Mouse (Mus musculus) kidney, embryonic 15.5 days (tissue): ENCODE data around the gene Cep350. TPM values are rescaled to one million over a fixed set of nuclear protein-coding genes. Genes with fewer than 3 reads are reported as not detected.

Experiments used
- ATAC-seq: fragments of 200-750 bp; cut with Nextera tagmentation; replicated peaks from 2 replicates; pipeline ENCODE4 v1.8.0; 2017; ENCODE audit warnings: moderate TSS enrichment; ENCODE audit not compliant: low FRiP score
- H3K27ac ChIP-seq: fragments of 300-500 bp; sonication (generic); 2 replicates; pipeline ENCODE4 v1.5.1; 2015; ENCODE audit warnings: mild to moderate bottlenecking, inconsistent platforms
- H3K27me3 ChIP-seq: fragments of 300-500 bp; sonication (generic); 2 replicates; pipeline ENCODE4 v1.6.1; 2015; ENCODE audit warnings: inconsistent platforms
- H3K36me3 ChIP-seq: fragments of 300-500 bp; sonication (generic); 2 replicates; pipeline ENCODE4 v1.6.1; 2015; ENCODE audit warnings: inconsistent platforms
- H3K4me1 ChIP-seq: fragments of 300-500 bp; sonication (generic); 2 replicates; pipeline ENCODE4 v1.6.1; 2015; ENCODE audit warnings: inconsistent platforms
- H3K4me2 ChIP-seq: fragments of 300-500 bp; sonication (generic); 2 replicates; pipeline ENCODE4 v1.6.1; 2015; ENCODE audit warnings: moderate library complexity, mild to moderate bottlenecking, inconsistent platforms
- H3K4me3 ChIP-seq: fragments of 300-500 bp; sonication (generic); replicated peaks from 2 replicates; pipeline ENCODE4 v1.5.1; 2015; ENCODE audit warnings: mild to moderate bottlenecking, inconsistent platforms
- H3K9ac ChIP-seq: fragments of 300-500 bp; sonication (generic); 2 replicates; pipeline ENCODE4 v1.6.1; 2015; ENCODE audit warnings: mild to moderate bottlenecking, inconsistent platforms
- H3K9me3 ChIP-seq: fragments of 300-500 bp; sonication (generic); replicated peaks from 2 replicates; pipeline ENCODE4 v1.6.1; 2016; ENCODE audit warnings: inconsistent platforms
- WGBS: fragments of 180-500 bp; shearing (Covaris S2); methylation state at CpG from one replicate; pipeline ENCODE4 v1.1.7; 2015; ENCODE audit warnings: mixed read lengths; 5-methylcytosine and 5-hydroxymethylcytosine counted together
- polyA plus RNA-seq: library from polyadenylated mRNA; unstranded; fragments of >200 nt; fragmentation: Nextera tagmentation; extraction: Ambion mirVana; gene quantifications from 2 replicates; pipeline ENCODE4 v1.2.1, GENCODE M21; 2015

Gene Cep350
- polyA plus RNA-seq, 1 experiment from 2014 or later, result 10.7 TPM

- H3K9me3 ChIP-seq, result no peaks in the 10 kb centered on the region
- H3K27me3 ChIP-seq, result no peaks in the 10 kb centered on the region
- no peaks in the 10 kb centered on the region for H3K4me1 ChIP-seq
- no peak overlapping the region for H3K4me2 ChIP-seq
- no peak overlapping the region for H3K4me3 ChIP-seq
- H3K9ac ChIP-seq, result no peak overlapping the region
- WGBS, result 94% methylated on average over 3 of the region's 3 CpGs
- H3K27ac ChIP-seq, result no peak overlapping the region
- peaks cover 72% of the 10 kb centered on the region for H3K36me3 ChIP-seq
- ATAC-seq, result no peak
Measured at GRCm38 (mm10) chr1:155879596-155879995, 93.5 kb downstream of the Cep350 start.

GRCm38 (mm10) chr1:155862967-155863366 lies 110.1 kb downstream of the Cep350 start:
- Histone ChIP-seq H3K9ac (no peak overlapping the region), H3K36me3 (peaks cover 85% of the 10 kb centered on the region), H3K4me3 (no peak overlapping the region), H3K27me3 (no peaks in the 10 kb centered on the region), H3K4me1 (no peaks in the 10 kb centered on the region), H3K9me3 (no peaks in the 10 kb centered on the region), H3K27ac (no peak overlapping the region), H3K4me2 (no peak overlapping the region)
- 57% methylated on average over 4 of the region's 4 CpGs for WGBS
- no peak for ATAC-seq

- Histone ChIP-seq H3K9ac (no peak overlapping the region), H3K36me3 (peaks cover 77% of the 10 kb centered on the region), H3K27me3 (no peaks in the 10 kb centered on the region), H3K9me3 (no peaks in the 10 kb centered on the region), H3K27ac (no peak overlapping the region), H3K4me2 (no peak overlapping the region), H3K4me3 (no peak overlapping the region), H3K4me1 (no peaks in the 10 kb centered on the region)
- ATAC-seq, result no peak
- 76% methylated on average over 7 of the region's 7 CpGs for WGBS
Measured at GRCm38 (mm10) chr1:155854926-155855702, 117.9 kb downstream of the Cep350 start.

GRCm38 (mm10) chr1:155853009-155853408 lies 120.0 kb downstream of the Cep350 start:
- no peaks in the 10 kb centered on the region for H3K27me3 ChIP-seq
- H3K4me1 ChIP-seq, result no peaks in the 10 kb centered on the region
- no peaks in the 10 kb centered on the region for H3K9me3 ChIP-seq
- H3K4me3 ChIP-seq, result no peak overlapping the region
- H3K27ac ChIP-seq, result no peak overlapping the region
- H3K36me3 ChIP-seq, result peaks cover 67% of the 10 kb centered on the region
- ATAC-seq, result no peak
- no peak overlapping the region for H3K9ac ChIP-seq
- 97% methylated on average over 5 of the region's 5 CpGs for WGBS
- no peak overlapping the region for H3K4me2 ChIP-seq

GRCm38 (mm10) chr1:155844235-155844634 lies 128.8 kb downstream of the Cep350 start:
- H3K9ac ChIP-seq, result no peak overlapping the region
- H3K4me2 ChIP-seq, result no peak overlapping the region
- no peak overlapping the region for H3K27ac ChIP-seq
- no peak for ATAC-seq
- no peak overlapping the region for H3K4me3 ChIP-seq
- peaks cover 34% of the 10 kb centered on the region for H3K36me3 ChIP-seq
- peaks cover 7% of the 10 kb centered on the region for H3K4me1 ChIP-seq
- no peaks in the 10 kb centered on the region for H3K27me3 ChIP-seq
- WGBS, result 36% methylated on average over 5 of the region's 5 CpGs
- no peaks in the 10 kb centered on the region for H3K9me3 ChIP-seq

- peaks cover 30% of the 10 kb centered on the region for H3K36me3 ChIP-seq
- H3K9me3 ChIP-seq, result no peaks in the 10 kb centered on the region
- no peak for ATAC-seq
- 58% methylated on average over 4 of the region's 4 CpGs for WGBS
- H3K4me3 ChIP-seq, result no peak overlapping the region
- H3K4me1 ChIP-seq, result peaks cover 7% of the 10 kb centered on the region
- H3K4me2 ChIP-seq, result no peak overlapping the region
- H3K9ac ChIP-seq, result no peak overlapping the region
- H3K27me3 ChIP-seq, result no peaks in the 10 kb centered on the region
- no peak overlapping the region for H3K27ac ChIP-seq
Measured at GRCm38 (mm10) chr1:155843538-155843937, 129.5 kb downstream of the Cep350 start.

- H3K27ac ChIP-seq, result no peak overlapping the region
- H3K9ac ChIP-seq, result no peak overlapping the region
- WGBS, result 76% methylated on average over 2 of the region's 2 CpGs
- ATAC-seq, result no peak
- H3K9me3 ChIP-seq, result no peaks in the 10 kb centered on the region; the same call in 1 of the 2 replicates
- no peaks in the 10 kb centered on the region for H3K27me3 ChIP-seq
- no peak overlapping the region for H3K4me3 ChIP-seq
- peaks cover 3% of the 10 kb centered on the region; the same call in 1 of the 2 replicates for H3K36me3 ChIP-seq
- no peaks in the 10 kb centered on the region for H3K4me1 ChIP-seq
- no peak overlapping the region for H3K4me2 ChIP-seq
Measured at GRCm38 (mm10) chr1:155835667-155836066, 137.4 kb downstream of the Cep350 start.

- H3K36me3 ChIP-seq, result no peaks in the 10 kb centered on the region
- 89% methylated on average over 9 of the region's 9 CpGs for WGBS
- no peak for ATAC-seq
Measured at GRCm38 (mm10) chr1:155833610-155834009, 139.4 kb downstream of the Cep350 start.

GRCm38 (mm10) chr1:155831958-155832357 lies 141.1 kb downstream of the Cep350 start:
- Histone ChIP-seq H3K27me3 (no peaks in the 10 kb centered on the region), H3K9me3 (no peaks in the 10 kb centered on the region), H3K4me2 (no peak overlapping the region), H3K4me1 (peaks cover 15% of the 10 kb centered on the region), H3K9ac (no peak overlapping the region), H3K4me3 (no peak overlapping the region), H3K27ac (no peak overlapping the region), H3K36me3 (no peaks in the 10 kb centered on the region)
- WGBS, result 94% methylated on average over 3 of the region's 3 CpGs
- no peak for ATAC-seq

More at GRCm38 (mm10) chr1:155833610-155834009, 139.4 kb downstream of the Cep350 start:
- no peaks in the 10 kb centered on the region; the same call in 1 of the 2 replicates for H3K9me3 ChIP-seq
- H3K4me3 ChIP-seq, result no peak overlapping the region
- H3K27me3 ChIP-seq, result no peaks in the 10 kb centered on the region
- H3K27ac ChIP-seq, result no peak overlapping the region
- H3K9ac ChIP-seq, result no peak overlapping the region
- no peak overlapping the region for H3K4me2 ChIP-seq
- H3K4me1 ChIP-seq, result no peaks in the 10 kb centered on the region

- Histone ChIP-seq H3K9ac (no peak overlapping the region), H3K36me3 (no peaks in the 10 kb centered on the region), H3K4me3 (no peak overlapping the region), H3K4me1 (peaks cover 17% of the 10 kb centered on the region), H3K27ac (no peak overlapping the region), H3K27me3 (no peaks in the 10 kb centered on the region), H3K9me3 (no peaks in the 10 kb centered on the region), H3K4me2 (no peak overlapping the region)
- no peak for ATAC-seq
- 73% methylated on average over 6 of the region's 6 CpGs for WGBS
Measured at GRCm38 (mm10) chr1:155830861-155831260, 142.2 kb downstream of the Cep350 start.

GRCm38 (mm10) chr1:155827703-155828295 lies 145.3 kb downstream of the Cep350 start:
- 34% methylated on average over 8 of the region's 8 CpGs for WGBS
- ATAC-seq, result peak; percentile 89
- Histone ChIP-seq H3K4me2 (peak overlapping the region; percentile 14; the same call in 1 of the 2 replicates), H3K4me1 (peaks cover 17% of the 10 kb centered on the region), H3K27ac (peak overlapping the region; percentile 74), H3K9ac (no peak overlapping the region), H3K27me3 (no peaks in the 10 kb centered on the region), H3K9me3 (no peaks in the 10 kb centered on the region), H3K4me3 (no peak overlapping the region), H3K36me3 (no peaks in the 10 kb centered on the region)

- Histone ChIP-seq H3K4me1 (peaks cover 17% of the 10 kb centered on the region), H3K36me3 (no peaks in the 10 kb centered on the region), H3K27ac (peak overlapping the region; percentile 74), H3K9me3 (no peaks in the 10 kb centered on the region), H3K9ac (no peak overlapping the region), H3K27me3 (no peaks in the 10 kb centered on the region), H3K4me2 (peak overlapping the region; percentile 14; the same call in 1 of the 2 replicates), H3K4me3 (no peak overlapping the region)
- ATAC-seq, result peak; percentile 81
- WGBS, result 23% methylated on average over 5 of the region's 5 CpGs
Measured at GRCm38 (mm10) chr1:155826803-155827395, 146.2 kb downstream of the Cep350 start.
